Mouse (Mus musculus) brain, embryonic 14.5 days (tissue): ENCODE data around the gene Cyp4v3.
"Not testable (repeated sequence)": the region's sequence is repeated elsewhere in the genome, so short reads cannot be mapped to it uniquely, and the experiment has no call there.

Experiments
- CTCF ChIP-seq: fragments of 200-500 bp; IDR thresholded peaks from 2 replicates; pipeline ENCODE4 v1.5.1; 2012; ENCODE audit warnings: inconsistent platforms, mild to moderate bottlenecking, moderate library complexity, borderline replicate concordance; ENCODE audit not compliant: insufficient read depth, insufficient read length; ENCODE audit errors: extremely low read depth
- POLR2A ChIP-seq: fragments of 200-500 bp; IDR thresholded peaks from 2 replicates; pipeline ENCODE4 v1.6.1; 2012; ENCODE audit warnings: mild to moderate bottlenecking, inconsistent platforms, borderline replicate concordance; ENCODE audit not compliant: poor library complexity, insufficient read depth, insufficient read length, severe bottlenecking; ENCODE audit errors: extremely low read depth

DNA sequence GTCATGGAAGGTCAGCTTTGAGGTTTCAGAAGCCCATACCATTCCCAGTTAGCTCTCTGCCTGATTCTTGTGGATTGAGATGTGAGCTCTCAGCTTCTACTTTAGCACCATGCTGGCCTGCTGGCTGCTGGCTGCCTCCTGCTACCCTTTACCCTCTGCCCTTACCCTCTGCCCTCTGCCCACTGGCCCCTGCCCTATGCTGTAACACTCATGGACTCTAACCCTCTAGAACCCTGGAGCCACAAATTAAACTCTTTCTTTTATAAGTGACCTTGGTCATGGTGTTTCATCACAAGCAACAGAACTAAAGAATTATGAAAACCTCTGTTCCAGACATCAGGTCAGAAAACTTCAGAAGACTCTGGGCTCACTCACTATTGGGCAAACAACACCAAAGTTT is 5.9 kb downstream of the Cyp4v3 start:
- not testable (repeated sequence) for TF ChIP-seq POLR2A, CTCF
